Comparison of ENCODE assay signal across 11 mouse cellular contexts in the genomic region with DNA sequence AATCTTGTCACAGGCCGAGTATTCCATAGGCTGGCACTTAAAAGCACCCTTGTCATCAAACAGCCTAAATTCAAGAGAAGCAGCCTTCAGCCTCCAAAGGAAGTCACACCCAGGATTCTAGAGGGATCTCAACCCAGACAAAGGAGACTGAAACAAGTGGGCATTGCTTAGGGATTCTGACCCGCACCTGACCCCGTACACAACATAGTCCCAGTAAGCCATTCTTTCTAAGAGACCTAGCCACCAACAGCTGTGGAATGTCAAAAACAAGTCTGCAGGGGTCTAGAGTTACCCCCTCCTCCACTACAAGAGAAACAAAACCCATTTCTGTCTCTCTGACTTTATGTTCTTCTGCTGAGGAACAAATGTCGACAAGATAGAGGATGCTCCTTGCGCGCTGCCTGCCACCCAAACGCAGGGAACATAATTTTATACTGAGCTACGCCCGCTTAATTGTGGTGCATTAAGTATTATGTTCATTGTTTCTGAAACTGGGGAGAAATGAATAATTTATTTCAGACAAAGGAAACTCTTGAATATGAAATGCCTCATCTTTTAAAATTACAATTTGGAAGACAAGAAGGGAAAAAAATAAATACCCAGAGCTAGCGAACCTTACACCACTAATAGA. TPM values are rescaled to one million over a fixed set of nuclear protein-coding genes. Genes with fewer than 3 reads are reported as not detected.
DNase-seq lines count a peak whose midpoint lies in the region; ATAC-seq and TF ChIP-seq lines count a peak whose summit lies in the region.
"Had no signal": no experiment of that assay in that cellular context is flagged by ENCODE, and none has a peak within 500 bp of the region (broad histone marks: within the 10 kb centered on the region; RNA-seq: fewer than 3 reads in every experiment).

No protein-coding gene starts in this region.

- no peak overlapping the region for H3K4me2 ChIP-seq in hindbrain, embryonic 16.5 days (ENCODE audit: low read length)
- no peak overlapping the region for H3K4me2 ChIP-seq in lung, embryonic 14.5 days
- H3K4me2 ChIP-seq in neural tube, embryonic 15.5 days, result no peak overlapping the region
- H3K4me2 ChIP-seq: liver, embryonic 13.5 days had no signal

- peak overlapping the region; percentile 26 for H3K27ac ChIP-seq in hindbrain, embryonic 10.5 days
- no peak overlapping the region for H3K27ac ChIP-seq in hindbrain, embryonic 16.5 days (ENCODE audit: low read depth, low read length)
- no peak overlapping the region for H3K27ac ChIP-seq in lung, embryonic 14.5 days (ENCODE audit: low read depth)
- H3K27ac ChIP-seq in neural tube, embryonic 15.5 days (replicated peaks), result 0 out of 2 replicates have a peak overlapping the region, but pooled peaks have one; percentile 7
- H3K27ac ChIP-seq: liver, embryonic 13.5 days had no signal

- peaks cover 47% of the 10 kb centered on the region for H3K4me1 ChIP-seq in hindbrain, embryonic 10.5 days (replicated peaks)
- peaks cover 5% of the 10 kb centered on the region for H3K4me1 ChIP-seq in hindbrain, embryonic 16.5 days (ENCODE audit: control insufficient read depth, insufficient read depth, low read depth, low read length)
- H3K4me1 ChIP-seq in lung, embryonic 14.5 days (ENCODE audit: insufficient read depth), result peaks cover 8% of the 10 kb centered on the region
- H3K4me1 ChIP-seq in neural tube, embryonic 15.5 days, result peaks cover 43% of the 10 kb centered on the region

- no peaks in the 10 kb centered on the region for H3K27me3 ChIP-seq in hindbrain, embryonic 10.5 days (ENCODE audit: insufficient read depth, poor library complexity, severe bottlenecking)
- H3K27me3 ChIP-seq in hindbrain, embryonic 16.5 days (replicated peaks; ENCODE audit: control insufficient read depth, insufficient read depth, low read length), result no peaks in the 10 kb centered on the region
- H3K27me3 ChIP-seq in lung, embryonic 14.5 days (ENCODE audit: insufficient read depth, low read length), result no peaks in the 10 kb centered on the region
- no peaks in the 10 kb centered on the region for H3K27me3 ChIP-seq in neural tube, embryonic 15.5 days (replicated peaks)
- H3K27me3 ChIP-seq: liver, embryonic 13.5 days had no signal

- no peaks in the 10 kb centered on the region for H3K9me3 ChIP-seq in hindbrain, embryonic 10.5 days
- no peaks in the 10 kb centered on the region for H3K9me3 ChIP-seq in hindbrain, embryonic 16.5 days (ENCODE audit: control insufficient read depth, low read length)
- no peaks in the 10 kb centered on the region for H3K9me3 ChIP-seq in lung, embryonic 14.5 days (ENCODE audit: low read depth, low read length)
- no peaks in the 10 kb centered on the region for H3K9me3 ChIP-seq in neural tube, embryonic 15.5 days (replicated peaks)
- H3K9me3 ChIP-seq: liver, embryonic 13.5 days had no signal

- H3K4me3 ChIP-seq in hindbrain, embryonic 10.5 days, result no peak overlapping the region
- no peak overlapping the region for H3K4me3 ChIP-seq in hindbrain, embryonic 16.5 days (ENCODE audit: low read length)
- no peak overlapping the region for H3K4me3 ChIP-seq in lung, embryonic 14.5 days (ENCODE audit: low read depth, low read length)
- no peak overlapping the region for H3K4me3 ChIP-seq in neural tube, embryonic 15.5 days (replicated peaks)
- H3K4me3 ChIP-seq: liver, embryonic 13.5 days had no signal

- 60% methylated on average over 10 of the region's 10 CpGs for WGBS in hindbrain, embryonic 10.5 days
- WGBS in hindbrain, embryonic 16.5 days, result 49% methylated on average over 10 of the region's 10 CpGs
- 49% methylated on average over 10 of the region's 10 CpGs for WGBS in lung, embryonic 14.5 days
- WGBS in neural tube, embryonic 15.5 days, result 33% methylated on average over 10 of the region's 10 CpGs

- H3K36me3 ChIP-seq in hindbrain, embryonic 10.5 days, result no peaks in the 10 kb centered on the region
- no peaks in the 10 kb centered on the region for H3K36me3 ChIP-seq in hindbrain, embryonic 16.5 days (ENCODE audit: control insufficient read depth, insufficient read depth, low read length)
- H3K36me3 ChIP-seq in lung, embryonic 14.5 days (ENCODE audit: insufficient read depth), result no peaks in the 10 kb centered on the region
- no peaks in the 10 kb centered on the region for H3K36me3 ChIP-seq in neural tube, embryonic 15.5 days
- H3K36me3 ChIP-seq: liver, embryonic 13.5 days had no signal

- TF ChIP-seq CTCF in lung, embryonic 14.5 days (IDR thresholded peaks at IDR 0.05; ENCODE audit: low read depth), result no peak

- no peak overlapping the region; the same call in 1 of the 2 replicates for H3K9ac ChIP-seq in hindbrain, embryonic 16.5 days (ENCODE audit: low read depth, low read length)
- no peak overlapping the region for H3K9ac ChIP-seq in lung, embryonic 14.5 days
- no peak overlapping the region for H3K9ac ChIP-seq in neural tube, embryonic 15.5 days (replicated peaks)
- H3K9ac ChIP-seq: liver, embryonic 13.5 days had no signal

- ATAC-seq in hindbrain, embryonic 16.5 days, result no peak
- peak; percentile 68; the same call in 1 of the 2 replicates for ATAC-seq in lung, embryonic 14.5 days (ENCODE audit: insufficient read depth)
- ATAC-seq in neural tube, embryonic 15.5 days (ENCODE audit: low FRiP score), result no peak
- ATAC-seq: inflammation-experienced regulatory T-cells, adult 6 months had no signal

- DNase-seq in hindbrain, embryonic 10.5 days (ENCODE audit: low spot score), result peak; percentile 21
- peak; percentile 80 for DNase-seq in lung, embryonic 14.5 days
- DNase-seq in lung, postnatal 4 days, result no peak
- peak; percentile 29 for DNase-seq in embryo, embryonic 11 days
- DNase-seq in spleen, postnatal 4 days (ENCODE audit: low spot score in 2 of 2), result no peak
- DNase-seq: gastrocnemius, postnatal 36 days; liver, embryonic 13.5 days; right cerebral cortex, postnatal 4 days had no signal

RNA-seq across cellular contexts. Expression of a gene that starts 18.2 kb away (rescaled TPM):
- 26.7 and 35.8 TPM in 2 replicates for polyA plus RNA-seq in hindbrain, embryonic 10.5 days (2016; fragmentation: Nextera tagmentation; extraction: Ambion mirVana)
- polyA plus RNA-seq in hindbrain, embryonic 16.5 days (2015; fragmentation: Nextera tagmentation; extraction: Ambion mirVana), result 38.6 and 47.3 TPM in 2 replicates
- polyA plus RNA-seq in lung, embryonic 14.5 days (2014; fragmentation: Nextera tagmentation; extraction: Ambion mirVana), result 6.7 and 7.7 TPM in 2 replicates
- polyA plus RNA-seq in neural tube, embryonic 15.5 days (2015; fragmentation: Nextera tagmentation; extraction: Ambion mirVana), result 65.1 and 70.0 TPM in 2 replicates

Comparison
In these comparisons a context has a peak if more than half of its experiments do, and no peak if none do; other contexts are left out.
1. DNase-seq: peak in hindbrain, embryonic 10.5 days (single experiment), lung, embryonic 14.5 days (single experiment) and embryo, embryonic 11 days (single experiment); none in lung, postnatal 4 days (0 of 2) and spleen, postnatal 4 days (0 of 2).
2. H3K27ac ChIP-seq: peak in hindbrain, embryonic 10.5 days (single experiment) and neural tube, embryonic 15.5 days (single experiment); none in hindbrain, embryonic 16.5 days (single experiment) and lung, embryonic 14.5 days (single experiment).